Mouse (Mus musculus) heart, embryonic 15.5 days (tissue): Measurements from ENCODE around the gene Chd2. TPM values are rescaled to one million over a fixed set of nuclear protein-coding genes. Genes with fewer than 3 reads are reported as not detected.

Experiments used
- ATAC-seq: fragments of 200-750 bp; cut with Nextera tagmentation; replicated peaks from 2 replicates; pipeline ENCODE4 v1.8.0; 2017; ENCODE audit warnings: low read depth, moderate TSS enrichment; ENCODE audit not compliant: insufficient number of reproducible peaks, insufficient read depth, low FRiP score
- H3K27ac ChIP-seq: fragments of 300-500 bp; sonication (generic); 2 replicates; pipeline ENCODE4 v1.5.1; 2015; ENCODE audit warnings: mild to moderate bottlenecking, inconsistent platforms
- H3K27me3 ChIP-seq: fragments of 300-500 bp; sonication (generic); 2 replicates; pipeline ENCODE4 v1.6.1; 2015; ENCODE audit warnings: inconsistent platforms
- H3K36me3 ChIP-seq: fragments of 300-500 bp; sonication (generic); 2 replicates; pipeline ENCODE4 v1.6.1; 2015; ENCODE audit warnings: mild to moderate bottlenecking, inconsistent platforms
- H3K4me1 ChIP-seq: fragments of 300-500 bp; sonication (generic); replicated peaks from 2 replicates; pipeline ENCODE4 v1.6.1; 2015; ENCODE audit warnings: inconsistent platforms
- H3K4me2 ChIP-seq: fragments of 300-500 bp; sonication (generic); 2 replicates; pipeline ENCODE4 v1.6.1; 2015; ENCODE audit warnings: inconsistent platforms, mild to moderate bottlenecking, moderate library complexity
- H3K4me3 ChIP-seq: fragments of 300-500 bp; sonication (generic); 2 replicates; pipeline ENCODE4 v1.5.1; 2015; ENCODE audit warnings: mild to moderate bottlenecking, inconsistent platforms
- H3K9ac ChIP-seq: fragments of 300-500 bp; sonication (generic); 2 replicates; pipeline ENCODE4 v1.6.1; 2015; ENCODE audit warnings: mild to moderate bottlenecking, inconsistent platforms
- H3K9me3 ChIP-seq: fragments of 300-500 bp; sonication (generic); replicated peaks from 2 replicates; pipeline ENCODE4 v1.6.1; 2016; ENCODE audit warnings: inconsistent platforms
- WGBS: fragments of 180-500 bp; shearing (Covaris S2); methylation state at CpG from one replicate; pipeline ENCODE4 v1.1.7; 2015; ENCODE audit warnings: mixed read lengths; 5-methylcytosine and 5-hydroxymethylcytosine counted together
- polyA plus RNA-seq: library from polyadenylated mRNA; unstranded; fragments of >200 nt; fragmentation: Nextera tagmentation; extraction: Ambion mirVana; gene quantifications from 2 replicates; pipeline ENCODE4 v1.2.1, GENCODE M21; 2015

The Chd2 gene
- polyA plus RNA-seq, 1 experiment from 2014 or later, result 41.2 TPM

DNA sequence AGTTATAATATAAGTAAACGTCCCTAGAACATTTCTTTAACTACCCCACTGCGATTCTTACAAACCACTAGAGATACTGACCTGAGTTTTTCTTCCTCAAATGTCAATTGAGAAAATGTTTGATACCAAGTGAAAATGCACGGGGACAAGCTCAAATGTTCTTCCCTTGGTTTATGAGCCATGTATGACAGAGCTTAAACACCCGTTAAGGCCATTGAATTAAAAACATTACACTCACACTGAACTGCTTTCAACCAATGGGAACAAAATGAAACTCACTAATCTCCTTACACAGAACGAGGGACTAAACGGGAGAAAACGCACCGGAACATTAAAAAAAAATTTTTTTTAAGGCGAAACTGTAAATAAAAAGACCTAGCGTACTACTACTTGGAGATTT lies 4.4 kb downstream of the Chd2 start:
- Histone ChIP-seq H3K9ac (peak overlapping the region; percentile 27), H3K9me3 (no peaks in the 10 kb centered on the region), H3K36me3 (no peaks in the 10 kb centered on the region), H3K4me1 (peaks cover 43% of the 10 kb centered on the region), H3K27me3 (no peaks in the 10 kb centered on the region), H3K4me2 (peak overlapping the region; percentile 73), H3K4me3 (peak overlapping the region; percentile 51), H3K27ac (peak overlapping the region; percentile 86)
- no peak for ATAC-seq
- WGBS, result 13% methylated on average over 10 of the region's 10 CpGs

DNA sequence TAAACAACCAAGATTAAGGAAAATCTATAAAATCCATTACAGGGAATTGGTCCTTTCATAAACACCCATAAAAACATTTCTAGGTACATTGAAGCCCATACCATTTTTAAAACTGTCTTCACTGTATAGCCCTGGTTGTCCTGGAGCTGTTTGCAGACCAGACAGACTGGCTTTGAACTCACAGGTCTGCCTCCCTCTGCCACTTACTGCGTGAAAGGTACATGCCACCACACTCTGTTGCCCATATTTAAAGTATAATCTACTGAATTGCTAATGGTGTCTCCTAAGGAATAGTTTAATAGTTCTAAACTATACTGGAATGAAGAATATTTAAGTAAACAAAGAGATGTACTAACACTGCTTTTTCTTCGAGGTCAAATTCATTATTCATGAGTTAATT lies 5.1 kb downstream of the Chd2 start:
- Histone ChIP-seq H3K4me2 (peak overlapping the region; percentile 73), H3K27ac (peak overlapping the region; percentile 86), H3K9ac (0 out of 2 replicates have a peak overlapping the region, but pooled peaks have one; percentile 38), H3K9me3 (no peaks in the 10 kb centered on the region), H3K36me3 (no peaks in the 10 kb centered on the region), H3K4me3 (no peak overlapping the region; the same call in 1 of the 2 replicates), H3K27me3 (no peaks in the 10 kb centered on the region), H3K4me1 (peaks cover 47% of the 10 kb centered on the region)
- WGBS, result 72% methylated on average over 2 of the region's 2 CpGs
- ATAC-seq, result no peak

DNA sequence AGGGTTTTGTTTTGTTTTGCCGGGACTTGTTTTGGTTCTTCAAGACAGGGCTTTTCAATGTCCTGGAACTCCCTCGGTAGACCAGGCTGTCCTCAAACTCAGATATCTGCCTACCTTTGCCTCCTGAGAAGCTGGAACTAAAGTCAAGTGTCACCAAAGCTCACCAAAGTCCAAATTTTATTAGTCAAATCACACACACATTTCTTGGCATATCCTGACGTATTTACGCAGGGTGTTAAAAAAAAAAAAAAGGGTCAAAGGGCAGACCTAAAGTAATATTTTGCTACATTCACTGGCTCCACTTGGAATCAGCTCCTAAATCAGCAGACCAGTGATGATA lies 5.8 kb downstream of the Chd2 start:
- Histone ChIP-seq H3K9me3 (no peaks in the 10 kb centered on the region), H3K4me2 (peak overlapping the region; percentile 9; the same call in 1 of the 2 replicates), H3K27me3 (no peaks in the 10 kb centered on the region), H3K9ac (no peak overlapping the region), H3K4me1 (peaks cover 55% of the 10 kb centered on the region), H3K36me3 (no peaks in the 10 kb centered on the region), H3K27ac (peak overlapping the region; percentile 33), H3K4me3 (no peak overlapping the region)
- 60% methylated on average over 4 of the region's 4 CpGs for WGBS
- ATAC-seq, result no peak

DNA sequence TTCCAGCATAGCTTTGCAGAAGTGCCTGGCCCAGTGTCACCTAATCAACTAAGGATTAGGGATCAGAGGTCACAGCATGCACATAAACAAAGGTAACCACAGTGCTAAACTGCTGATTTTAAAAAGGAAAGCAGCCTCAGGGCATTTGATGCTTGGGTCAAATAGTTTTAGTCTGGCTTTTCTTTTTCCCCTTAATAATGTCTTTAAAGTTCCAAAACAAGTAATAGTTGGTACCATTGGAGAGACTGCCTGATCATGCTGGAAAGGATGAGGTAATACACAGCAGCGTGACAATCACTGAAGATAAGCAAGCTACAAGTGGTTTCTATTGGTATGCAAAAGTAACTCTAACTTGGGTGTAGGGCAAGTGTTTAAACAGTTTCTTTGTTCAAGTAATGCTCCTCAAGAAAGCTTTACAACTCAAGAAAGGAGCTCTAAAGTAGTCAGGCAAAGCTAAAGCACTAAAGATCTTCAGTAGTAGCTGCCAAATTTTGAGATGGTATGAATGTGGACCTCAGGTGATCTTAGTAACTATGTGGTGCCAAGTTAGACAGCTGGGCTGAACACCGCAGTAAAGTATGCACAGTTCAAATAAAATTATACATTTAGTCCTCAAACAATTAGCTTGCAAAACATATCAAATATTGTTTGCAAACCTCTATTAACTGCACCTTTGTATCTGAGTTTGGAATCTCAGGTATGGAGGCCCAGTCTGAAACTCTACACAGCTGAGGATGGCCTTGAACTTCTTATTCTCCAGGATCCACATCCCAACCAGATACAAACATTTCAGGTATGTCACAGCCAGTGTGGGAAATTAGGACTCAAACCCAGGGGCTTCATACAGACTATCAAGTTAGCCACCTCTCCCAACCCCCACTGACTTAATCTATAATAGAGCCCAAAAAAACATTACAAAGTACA lies 6.4 kb downstream of the Chd2 start:
- H3K4me3 ChIP-seq, result no peak overlapping the region
- H3K9ac ChIP-seq, result no peak overlapping the region
- peak overlapping the region; percentile 33 for H3K27ac ChIP-seq
- H3K36me3 ChIP-seq, result no peaks in the 10 kb centered on the region; the same call in 1 of the 2 replicates
- no peaks in the 10 kb centered on the region for H3K27me3 ChIP-seq
- peak overlapping the region; percentile 26; the same call in 1 of the 2 replicates for H3K4me2 ChIP-seq
- peaks cover 59% of the 10 kb centered on the region for H3K4me1 ChIP-seq
- ATAC-seq, result no peak
- 43% methylated on average over 2 of the region's 2 CpGs for WGBS
- H3K9me3 ChIP-seq, result no peaks in the 10 kb centered on the region

DNA sequence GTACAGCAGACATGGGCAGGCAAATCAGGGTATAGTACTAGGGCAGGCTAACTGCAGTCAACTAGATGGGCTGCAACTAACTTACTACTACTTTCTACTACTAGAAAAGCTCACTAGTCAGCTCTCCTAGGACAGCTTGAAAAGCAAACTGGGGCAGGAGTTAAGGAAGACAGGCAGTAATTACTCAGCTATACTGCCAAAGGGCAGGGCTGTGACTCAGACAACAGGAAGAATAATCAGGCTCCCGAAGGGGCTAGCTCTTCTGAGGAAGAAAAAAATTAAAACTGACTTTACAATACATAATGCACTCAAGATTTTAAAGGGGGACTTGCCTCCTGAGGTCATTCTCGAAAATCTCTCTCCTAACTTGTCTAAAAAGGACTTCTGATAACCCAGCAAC lies 8.2 kb downstream of the Chd2 start:
- no peaks in the 10 kb centered on the region for H3K27me3 ChIP-seq
- H3K9ac ChIP-seq, result no peak overlapping the region
- peak overlapping the region; percentile 4 for H3K4me2 ChIP-seq
- peaks cover 70% of the 10 kb centered on the region for H3K4me1 ChIP-seq
- no peaks in the 10 kb centered on the region for H3K9me3 ChIP-seq
- H3K4me3 ChIP-seq, result no peak overlapping the region
- H3K36me3 ChIP-seq, result peaks cover 6% of the 10 kb centered on the region; the same call in 1 of the 2 replicates
- H3K27ac ChIP-seq, result peak overlapping the region; percentile 51
- WGBS, result 31% methylated on average over 2 of the region's 2 CpGs
- ATAC-seq, result no peak

DNA sequence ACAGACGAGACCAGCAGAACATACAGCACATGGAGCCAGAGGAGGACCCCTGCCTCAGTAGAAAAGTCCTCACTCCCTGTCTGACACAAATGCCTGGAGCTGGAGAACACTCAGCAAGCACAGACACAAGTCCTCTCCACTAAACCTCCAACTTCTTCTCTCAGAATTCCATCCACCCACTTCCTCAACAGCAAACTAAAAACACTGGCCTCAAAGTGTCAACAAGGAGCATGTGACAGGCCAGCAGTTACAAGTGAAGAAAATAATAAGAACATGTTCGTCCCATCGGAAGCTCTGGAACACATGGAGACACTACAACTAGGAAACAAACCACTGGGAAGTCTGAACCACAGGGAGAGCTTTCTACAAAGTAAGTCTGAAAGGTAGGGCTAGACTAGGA lies 8.7 kb downstream of the Chd2 start:
- Histone ChIP-seq H3K36me3 (peaks cover 9% of the 10 kb centered on the region; the same call in 1 of the 2 replicates), H3K9ac (no peak overlapping the region), H3K4me2 (0 out of 2 replicates have a peak overlapping the region, but pooled peaks have one; percentile 4), H3K4me1 (peaks cover 72% of the 10 kb centered on the region), H3K27me3 (no peaks in the 10 kb centered on the region), H3K27ac (peak overlapping the region; percentile 51), H3K9me3 (no peaks in the 10 kb centered on the region), H3K4me3 (no peak overlapping the region)
- ATAC-seq, result no peak
- WGBS, result 44% methylated on average over 3 of the region's 3 CpGs

DNA sequence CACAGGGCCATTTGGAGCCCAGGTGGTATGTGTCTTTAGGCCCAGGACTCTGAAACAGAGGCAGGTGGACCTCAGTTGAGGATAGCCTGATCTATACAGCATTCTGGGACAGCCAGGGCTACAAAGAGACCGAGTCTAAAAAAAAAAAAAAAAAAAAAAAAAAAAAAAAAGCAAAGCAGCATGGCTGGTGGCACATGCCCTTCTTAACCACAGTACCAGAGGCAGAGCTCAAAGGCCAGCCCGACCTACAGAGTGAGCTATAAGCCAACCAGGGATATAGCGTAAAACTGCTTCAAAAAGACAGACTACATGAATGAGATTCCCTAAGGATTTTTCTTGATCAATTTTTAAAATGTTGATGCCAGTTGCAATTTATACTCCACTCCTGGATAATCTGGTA lies 9.5 kb downstream of the Chd2 start:
- Histone ChIP-seq H3K27me3 (no peaks in the 10 kb centered on the region), H3K4me1 (peaks cover 71% of the 10 kb centered on the region), H3K9ac (no peak overlapping the region), H3K27ac (peak overlapping the region; percentile 44; the same call in 1 of the 2 replicates), H3K36me3 (peaks cover 14% of the 10 kb centered on the region; the same call in 1 of the 2 replicates), H3K4me3 (no peak overlapping the region), H3K4me2 (no peak overlapping the region), H3K9me3 (no peaks in the 10 kb centered on the region)
- WGBS, result 73% methylated on average over 3 of the region's 3 CpGs
- ATAC-seq, result no peak

DNA sequence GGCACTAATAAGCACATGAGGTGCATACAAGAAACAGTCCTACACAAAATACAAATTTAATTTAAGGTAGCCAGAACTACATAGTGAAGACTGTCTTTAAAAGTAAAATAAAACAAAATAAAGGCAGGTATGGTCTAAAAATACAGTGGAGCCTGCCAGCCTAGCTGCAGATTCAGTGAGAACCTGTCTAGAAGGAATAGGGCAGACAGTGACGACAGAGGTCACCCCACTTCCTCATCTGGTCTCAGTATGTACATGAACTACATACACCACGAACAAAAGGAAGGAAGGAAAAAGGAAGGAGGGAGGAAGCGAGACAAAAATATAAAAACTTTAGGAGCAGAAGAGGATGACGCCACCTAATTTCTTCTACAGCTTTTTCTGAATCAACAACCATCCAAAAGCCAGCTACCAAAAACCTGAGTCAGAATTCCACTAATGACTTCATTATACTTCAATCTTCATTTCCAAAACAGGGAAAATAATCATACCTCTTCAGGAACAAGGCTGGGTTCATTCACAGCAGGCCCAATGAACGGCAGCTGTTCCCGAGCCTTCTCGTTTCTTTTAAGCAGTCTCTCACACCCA lies 10.0 kb downstream of the Chd2 start:
- H3K9ac ChIP-seq, result no peak overlapping the region
- H3K27ac ChIP-seq, result peak overlapping the region; percentile 44
- ATAC-seq, result no peak
- no peaks in the 10 kb centered on the region for H3K27me3 ChIP-seq
- WGBS, result 59% methylated on average over 7 of the region's 7 CpGs
- H3K9me3 ChIP-seq, result no peaks in the 10 kb centered on the region
- H3K4me1 ChIP-seq, result peaks cover 70% of the 10 kb centered on the region
- H3K4me2 ChIP-seq, result no peak overlapping the region
- H3K4me3 ChIP-seq, result no peak overlapping the region
- peaks cover 14% of the 10 kb centered on the region; the same call in 1 of the 2 replicates for H3K36me3 ChIP-seq

DNA sequence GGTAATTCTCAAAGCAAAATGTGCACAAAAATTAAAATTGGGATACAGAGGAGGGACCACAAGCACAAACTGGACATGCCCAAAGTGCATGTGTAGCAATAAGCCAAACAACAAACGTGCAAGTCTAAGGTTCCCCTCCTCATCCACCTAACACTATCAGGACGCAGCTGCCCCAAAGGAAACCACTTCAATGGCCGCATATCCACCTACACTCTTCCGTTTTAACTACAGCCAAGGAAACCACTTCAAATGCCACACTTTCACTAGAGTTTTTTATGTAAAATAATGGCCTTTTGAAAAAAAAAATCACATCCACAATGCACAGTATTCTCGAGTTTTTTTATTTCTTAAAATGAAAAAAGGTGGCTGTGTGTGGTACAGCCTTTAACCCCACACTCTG lies 10.8 kb downstream of the Chd2 start:
- Histone ChIP-seq H3K4me1 (peaks cover 66% of the 10 kb centered on the region), H3K4me3 (no peak overlapping the region), H3K9me3 (no peaks in the 10 kb centered on the region), H3K9ac (no peak overlapping the region), H3K27me3 (no peaks in the 10 kb centered on the region), H3K36me3 (peaks cover 14% of the 10 kb centered on the region; the same call in 1 of the 2 replicates), H3K27ac (peak overlapping the region; percentile 44), H3K4me2 (no peak overlapping the region)
- ATAC-seq, result no peak
- 70% methylated on average over 5 of the region's 5 CpGs for WGBS

DNA sequence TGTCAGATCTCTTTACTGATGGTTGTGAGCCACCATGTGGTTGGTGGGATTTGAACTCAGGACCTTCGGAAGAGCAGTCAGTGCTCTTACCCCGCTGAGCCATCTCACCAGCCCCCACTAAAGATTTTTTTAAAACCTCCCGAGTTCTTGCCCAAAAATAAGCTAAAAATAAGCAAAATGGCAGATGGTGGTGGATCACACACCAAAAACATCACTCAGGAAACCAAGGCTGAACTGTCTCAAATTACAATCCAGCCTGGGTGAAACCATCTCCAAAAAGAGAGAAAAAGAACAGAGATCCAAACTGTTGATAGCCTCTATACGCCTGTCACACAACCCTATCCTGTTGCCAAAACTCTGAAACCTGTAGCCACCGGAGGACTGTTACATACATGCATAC lies 11.5 kb downstream of the Chd2 start:
- Histone ChIP-seq H3K9me3 (no peaks in the 10 kb centered on the region), H3K4me1 (peaks cover 59% of the 10 kb centered on the region), H3K4me2 (no peak overlapping the region), H3K9ac (no peak overlapping the region), H3K27ac (no peak overlapping the region), H3K36me3 (peaks cover 14% of the 10 kb centered on the region; the same call in 1 of the 2 replicates), H3K27me3 (no peaks in the 10 kb centered on the region), H3K4me3 (no peak overlapping the region)
- ATAC-seq, result no peak
- WGBS, result 82% methylated on average over 5 of the region's 5 CpGs

DNA sequence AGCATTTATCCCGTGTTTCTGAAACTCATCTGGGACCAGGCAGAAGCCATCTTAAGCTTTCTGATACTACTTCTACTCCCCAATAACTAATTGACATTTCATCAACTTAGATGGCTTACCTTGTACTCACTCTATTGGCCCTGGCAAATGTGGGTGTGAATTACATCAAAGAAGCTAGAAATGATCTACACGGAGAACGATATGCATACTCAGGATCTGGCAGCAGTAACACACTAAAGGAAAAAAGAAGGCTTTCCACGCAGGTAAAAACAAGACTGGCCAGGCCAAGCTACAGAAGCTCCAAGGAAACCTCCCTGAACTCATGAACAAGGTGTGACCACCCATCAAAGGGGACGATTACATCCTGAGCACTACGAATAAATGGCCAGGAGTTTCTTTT lies 12.4 kb downstream of the Chd2 start:
- no peak overlapping the region for H3K9ac ChIP-seq
- no peak for ATAC-seq
- peaks cover 59% of the 10 kb centered on the region for H3K4me1 ChIP-seq
- H3K4me2 ChIP-seq, result no peak overlapping the region
- 85% methylated on average over 6 of the region's 6 CpGs for WGBS
- H3K36me3 ChIP-seq, result peaks cover 14% of the 10 kb centered on the region; the same call in 1 of the 2 replicates
- H3K27me3 ChIP-seq, result no peaks in the 10 kb centered on the region
- H3K4me3 ChIP-seq, result no peak overlapping the region
- H3K27ac ChIP-seq, result no peak overlapping the region
- no peaks in the 10 kb centered on the region for H3K9me3 ChIP-seq
